Mouse (Mus musculus) lung, postnatal 0 days (tissue): ENCODE results near the gene Pum3.

Experiments used
- CTCF ChIP-seq: IDR thresholded peaks from 2 replicates; pipeline ENCODE4 v1.5.1; 2016; ENCODE audit warnings: antibody characterized with exemption, mild to moderate bottlenecking
- EP300 ChIP-seq: IDR thresholded peaks from 2 replicates; pipeline ENCODE4 v1.6.1; 2016; ENCODE audit warnings: antibody characterized with exemption, mild to moderate bottlenecking, control low read depth

DNA sequence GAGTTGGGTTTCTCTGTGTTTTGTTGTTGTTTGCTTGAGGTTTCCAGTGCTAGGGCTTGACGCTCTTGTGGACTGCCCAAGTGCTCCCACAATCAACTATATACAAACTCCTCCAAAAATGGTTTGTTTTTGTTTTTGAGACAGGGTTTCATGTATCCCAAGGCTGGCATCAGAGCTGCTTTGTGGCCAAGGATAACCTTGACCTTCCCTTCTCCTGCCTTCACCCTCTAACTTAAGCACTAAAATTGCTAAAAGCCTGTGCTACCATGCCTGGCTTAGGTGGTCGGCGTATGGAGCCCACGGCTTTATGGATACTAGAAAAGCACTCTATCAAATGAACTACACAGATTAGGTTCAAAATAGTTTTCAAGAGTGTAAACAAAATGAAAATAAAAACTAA is 20.4 kb downstream of the Pum3 start:
- TF ChIP-seq CTCF (no peak), EP300 (no peak)
